Mouse (Mus musculus): ENCODE measurements around the gene Rheb. TPM values are rescaled to one million over a fixed set of nuclear protein-coding genes. Genes with fewer than 3 reads are reported as not detected.

Rheb gene
- total RNA-seq, 2 experiments from 2014 or later, result 124 to 131 TPM

Other genes with a start within 250 kb of the Rheb start
- 100 to 1,000 TPM in 1 of 2 experiments, 10 to 100 TPM in 1; 93.4 to 105 TPM for gene Smarcd3, start 218.2 kb downstream of the Rheb start, total RNA-seq (2021)
- gene Nub1, start 157.1 kb downstream of the Rheb start, total RNA-seq (2021), result 10 to 100 TPM; 70.2 to 76.1 TPM
- gene Wdr86, start 111.9 kb downstream of the Rheb start, total RNA-seq (2021), result 1 to 10 TPM in 1 of 2 experiments, under 1 TPM in 1; 0.94 to 1.2 TPM
- not detected for gene Crygn, start 84.6 kb downstream of the Rheb start, total RNA-seq (2021)

All from left cerebral cortex, postnatal 25 days (tissue).